Mouse (Mus musculus) G1E (cell line): ENCODE results near the gene Gm3285.

Source experiments
- CTCF ChIP-seq: IDR thresholded peaks from 2 replicates; pipeline ENCODE4 v1.5.1; 2012; ENCODE audit warnings: low read depth, low read length, inconsistent platforms, mixed read lengths
- GATA1 ChIP-seq: IDR thresholded peaks from 2 replicates; pipeline ENCODE4 v1.6.1; 2012; ENCODE audit warnings: borderline replicate concordance, low read length, inconsistent platforms, mixed read lengths
- GATA2 ChIP-seq: IDR thresholded peaks from 2 replicates; pipeline ENCODE4 v1.6.1; 2012; ENCODE audit warnings: low read depth, low read length, inconsistent platforms, borderline replicate concordance
- POLR2AphosphoS5 ChIP-seq: IDR thresholded peaks from 2 replicates; pipeline ENCODE4 v1.6.1; 2012; ENCODE audit warnings: low read depth, low read length, inconsistent platforms; ENCODE audit not compliant: insufficient replicate concordance
- TAL1 ChIP-seq: conservative IDR thresholded peaks from 2 replicates; pipeline ENCODE4 v1.6.1; 2012; ENCODE audit warnings: low read depth, low read length, inconsistent platforms, mixed read lengths

DNA sequence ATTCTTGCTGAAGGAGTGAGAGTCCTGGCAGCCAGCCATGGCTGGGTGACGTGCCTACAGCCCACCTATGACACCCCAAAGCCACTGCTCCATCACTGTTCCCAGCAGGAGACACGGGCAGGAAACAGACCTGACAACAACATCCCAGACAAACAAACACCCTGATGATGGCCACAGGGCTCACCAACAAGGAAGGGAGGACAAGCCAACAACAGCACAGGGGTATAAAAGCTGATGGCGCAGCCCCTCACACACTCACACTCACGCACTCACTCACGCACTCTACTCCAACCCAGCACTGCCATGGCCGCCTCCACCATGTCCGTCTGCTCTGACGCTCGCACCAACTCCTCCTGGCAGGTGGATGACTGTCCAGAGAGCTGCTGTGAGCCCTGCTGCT, 9.2 kb upstream of the Gm3285 start, which contains the start of gene Gm10318:
- no peak for TF ChIP-seq CTCF
- no peak for TF ChIP-seq GATA1
- TF ChIP-seq TAL1: no peak
- TF ChIP-seq GATA2: no peak
- TF ChIP-seq POLR2AphosphoS5: no peak
